Mouse (Mus musculus) forebrain, embryonic 12.5 days (tissue): ENCODE measurements at regions not wholly inside any gene's neighbourhood (a gene's known extent, or its start where the extent isn't known, plus 50 kb on each side); places are given as distances from the start of the nearest gene placed in this dataset.

Experiments
- ATAC-seq: fragments of 200-750 bp; cut with Nextera tagmentation; 2 replicates; pipeline ENCODE4 v1.8.0; 2017; ENCODE audit warnings: moderate TSS enrichment; ENCODE audit not compliant: low FRiP score
- H3K27ac ChIP-seq: fragments of 300-500 bp; sonication (generic); 2 replicates; pipeline ENCODE4 v1.5.1; 2016; ENCODE audit warnings: mild to moderate bottlenecking
- H3K27me3 ChIP-seq: fragments of 300-500 bp; sonication (generic); 2 replicates; pipeline ENCODE4 v1.6.1; 2016; ENCODE audit warnings: mild to moderate bottlenecking
- H3K36me3 ChIP-seq: fragments of 300-500 bp; sonication (generic); replicated peaks from 2 replicates; pipeline ENCODE4 v1.6.1; 2016; ENCODE audit warnings: mild to moderate bottlenecking
- H3K4me1 ChIP-seq: fragments of 300-500 bp; sonication (generic); 2 replicates; pipeline ENCODE4 v1.6.1; 2016
- H3K4me2 ChIP-seq: fragments of 300-500 bp; sonication (generic); 2 replicates; pipeline ENCODE4 v1.6.1; 2016; ENCODE audit warnings: mild to moderate bottlenecking, moderate library complexity
- H3K4me3 ChIP-seq: fragments of 300-500 bp; sonication (generic); replicated peaks from 2 replicates; pipeline ENCODE4 v1.5.1; 2016; ENCODE audit warnings: mild to moderate bottlenecking
- H3K9ac ChIP-seq: fragments of 300-500 bp; sonication (generic); 2 replicates; pipeline ENCODE4 v1.6.1; 2016; ENCODE audit warnings: mild to moderate bottlenecking
- H3K9me3 ChIP-seq: fragments of 300-500 bp; sonication (generic); 2 replicates; pipeline ENCODE4 v1.6.1; 2016
- WGBS: fragments of 180-500 bp; shearing (Covaris S2); methylation state at CpG from one replicate; pipeline ENCODE4 v1.1.7; 2016; 5-methylcytosine and 5-hydroxymethylcytosine counted together

DNA sequence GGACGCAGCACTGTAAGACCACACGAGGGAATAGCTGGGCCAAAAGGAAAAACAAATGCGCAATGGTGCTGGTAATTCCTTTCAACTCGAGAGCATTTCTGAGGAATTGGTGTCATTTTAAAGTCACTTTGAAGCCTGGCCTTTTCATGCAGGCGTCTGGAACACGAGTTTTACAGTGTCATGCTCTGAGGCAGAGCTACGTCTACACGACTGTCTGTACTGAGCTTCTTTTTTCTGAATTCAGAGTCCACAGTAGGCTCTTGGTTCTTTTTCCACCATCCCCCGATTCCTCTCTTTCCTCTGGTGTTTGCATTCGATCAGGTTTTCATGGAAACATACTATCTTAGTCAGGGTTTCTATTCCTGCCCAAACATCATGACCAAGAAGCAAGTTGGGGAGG, 83.2 kb downstream of the Uchl5 start:
- 86% methylated on average over 10 of the region's 10 CpGs for WGBS
- H3K9ac ChIP-seq, result no peak overlapping the region
- no peaks in the 10 kb centered on the region for H3K9me3 ChIP-seq
- no peak overlapping the region for H3K4me3 ChIP-seq
- H3K4me1 ChIP-seq, result no peaks in the 10 kb centered on the region
- no peaks in the 10 kb centered on the region for H3K27me3 ChIP-seq
- H3K4me2 ChIP-seq, result no peak overlapping the region
- H3K36me3 ChIP-seq, result no peaks in the 10 kb centered on the region
- no peak for ATAC-seq
- no peak overlapping the region for H3K27ac ChIP-seq

DNA sequence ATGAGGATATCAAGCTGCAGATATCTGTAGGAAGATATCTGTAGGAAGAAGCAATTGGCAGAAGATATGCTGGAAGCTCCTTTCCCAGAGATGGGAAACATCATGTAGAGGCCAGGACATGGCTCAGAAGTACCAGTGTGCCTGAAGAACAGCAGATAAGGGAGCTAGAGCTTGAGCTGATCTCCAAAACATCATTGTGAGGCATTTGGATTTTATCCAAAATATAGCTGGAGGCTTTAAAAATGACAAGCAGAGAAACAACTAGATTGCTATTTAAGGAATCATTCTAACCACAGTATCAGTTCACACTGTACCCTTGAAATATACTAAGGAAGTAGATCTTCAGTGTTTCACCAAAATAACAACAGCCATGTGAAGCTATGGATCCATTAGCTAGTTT, 81.5 kb downstream of the Uchl5 start:
- no peak overlapping the region for H3K9ac ChIP-seq
- no peaks in the 10 kb centered on the region for H3K36me3 ChIP-seq
- no peak overlapping the region for H3K4me2 ChIP-seq
- H3K4me1 ChIP-seq, result no peaks in the 10 kb centered on the region
- ATAC-seq, result no peak
- no peak overlapping the region for H3K27ac ChIP-seq
- no peaks in the 10 kb centered on the region for H3K9me3 ChIP-seq
- H3K4me3 ChIP-seq, result no peak overlapping the region
- H3K27me3 ChIP-seq, result no peaks in the 10 kb centered on the region
